Mouse (Mus musculus) ES-Bruce4 (cell line): ENCODE measurements at regions not wholly inside any gene's neighbourhood (a gene's known extent, or its start where the extent isn't known, plus 50 kb on each side); places are given as distances from the start of the nearest gene placed in this dataset.

ENCODE experiments used
- H3K27ac ChIP-seq: 2 replicates; pipeline ENCODE4 v1.5.1; 2012; ENCODE audit warnings: low read length, inconsistent platforms; ENCODE audit not compliant: insufficient read depth
- H3K27me3 ChIP-seq: 2 replicates; pipeline ENCODE4 v1.6.1; 2012; ENCODE audit warnings: mild to moderate bottlenecking, low read length, inconsistent platforms; ENCODE audit not compliant: control insufficient read depth, poor library complexity, insufficient read depth, severe bottlenecking
- H3K36me3 ChIP-seq: 2 replicates; pipeline ENCODE4 v1.6.1; 2012; ENCODE audit warnings: inconsistent platforms, mild to moderate bottlenecking, low read length, moderate library complexity; ENCODE audit not compliant: control insufficient read depth, poor library complexity, insufficient read depth, severe bottlenecking
- H3K4me1 ChIP-seq: one replicate; pipeline ENCODE4 v1.8.1; 2011; ENCODE audit warnings: low read length; ENCODE audit not compliant: control insufficient read depth, insufficient read depth
- H3K4me3 ChIP-seq: 2 replicates; pipeline ENCODE4 v1.5.1; 2011; ENCODE audit warnings: low read depth, mild to moderate bottlenecking, low read length
- H3K9ac ChIP-seq: 2 replicates; pipeline ENCODE4 v1.6.1; 2012; ENCODE audit warnings: low read depth, mild to moderate bottlenecking, inconsistent platforms; ENCODE audit not compliant: poor library complexity, severe bottlenecking
- H3K9me3 ChIP-seq: replicated peaks from 2 replicates; pipeline ENCODE4 v1.6.1; 2012; ENCODE audit warnings: mild to moderate bottlenecking, low read length, inconsistent platforms; ENCODE audit not compliant: control insufficient read depth, poor library complexity, insufficient read depth, severe bottlenecking
- CTCF ChIP-seq: IDR thresholded peaks from one replicate; pipeline ENCODE4 v1.8.1; 2011; ENCODE audit warnings: low read depth, low read length
- EP300 ChIP-seq: IDR thresholded peaks from 2 replicates; pipeline ENCODE4 v1.6.1; 2011; ENCODE audit warnings: low read depth, low read length; ENCODE audit not compliant: insufficient read depth
- POLR2A ChIP-seq: IDR thresholded peaks from one replicate; pipeline ENCODE4 v1.8.1; 2011; ENCODE audit warnings: low read length; ENCODE audit not compliant: insufficient read depth

DNA sequence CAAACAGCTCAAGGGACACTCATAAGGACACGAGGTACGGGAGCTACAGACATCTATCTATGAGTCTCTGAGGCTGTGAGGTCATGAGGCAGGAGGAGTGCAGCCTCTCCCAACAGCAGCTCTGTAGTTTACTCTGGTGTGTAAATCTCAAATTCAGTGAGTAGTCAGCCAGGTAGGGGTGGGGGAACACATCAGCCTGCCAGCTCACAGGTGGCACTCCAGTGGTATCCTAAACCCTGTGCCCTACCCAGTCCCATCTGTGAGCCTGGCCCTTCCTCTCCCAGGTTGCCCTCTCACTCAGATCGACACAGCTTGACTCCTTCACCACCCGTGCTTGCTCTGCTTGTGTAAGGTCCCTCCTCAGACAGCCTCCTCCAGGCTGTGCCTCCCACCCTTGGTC is 202.2 kb downstream of the Sipa1l2 start:
- H3K4me1 ChIP-seq, result peaks cover 7% of the 10 kb centered on the region
- no peak overlapping the region for H3K27ac ChIP-seq
- no peak overlapping the region for H3K4me3 ChIP-seq
- TF ChIP-seq EP300 (no peak), POLR2A (no peak), CTCF (no peak)
- no peak overlapping the region for H3K9ac ChIP-seq
- no peaks in the 10 kb centered on the region for H3K27me3 ChIP-seq
- no peaks in the 10 kb centered on the region for H3K36me3 ChIP-seq
- H3K9me3 ChIP-seq, result no peaks in the 10 kb centered on the region

DNA sequence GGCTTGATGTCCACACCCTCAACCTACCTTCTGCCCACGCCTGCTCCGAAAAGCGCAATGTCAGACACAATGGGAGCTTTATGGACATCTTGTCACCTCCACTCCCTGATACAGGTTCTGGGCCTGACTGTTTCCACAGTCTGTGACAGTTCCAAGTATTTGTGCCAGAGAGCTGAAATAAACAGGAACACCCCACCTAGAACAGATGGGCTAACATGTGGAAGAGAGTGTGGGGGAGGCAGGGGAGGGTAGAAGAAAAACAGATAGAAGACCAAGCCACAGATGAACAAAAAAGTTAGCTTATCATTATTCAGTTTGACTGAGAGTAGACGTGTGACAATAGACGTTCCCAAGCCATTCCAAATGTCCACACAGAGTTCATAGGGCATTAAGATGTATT is 204.6 kb downstream of the Sipa1l2 start:
- Histone ChIP-seq H3K27ac (no peak overlapping the region), H3K4me3 (no peak overlapping the region), H3K4me1 (peaks cover 5% of the 10 kb centered on the region), H3K36me3 (no peaks in the 10 kb centered on the region), H3K27me3 (no peaks in the 10 kb centered on the region), H3K9me3 (no peaks in the 10 kb centered on the region), H3K9ac (no peak overlapping the region)
- TF ChIP-seq CTCF, result no peak
- no peak for TF ChIP-seq EP300
- TF ChIP-seq POLR2A, result no peak

DNA sequence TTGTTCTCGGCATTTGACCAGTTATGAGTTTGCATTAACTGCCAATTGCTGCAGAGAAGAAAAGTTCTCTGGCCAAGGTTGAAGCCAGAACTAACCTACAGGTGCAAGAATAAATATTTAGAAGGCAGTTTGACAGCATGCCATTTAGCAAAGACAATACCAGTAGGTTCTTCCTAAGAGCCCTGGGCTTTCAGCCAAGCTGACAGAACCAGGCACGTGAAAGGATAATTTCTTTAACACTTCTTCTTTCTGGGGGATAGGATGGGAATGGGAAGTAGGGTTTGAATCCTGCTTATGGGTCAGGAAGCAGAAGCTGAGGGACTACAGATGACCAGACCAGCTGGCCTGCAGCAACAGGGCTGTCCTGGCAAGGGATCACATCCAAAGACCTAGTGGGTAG is 210.2 kb downstream of the Sipa1l2 start:
- Histone ChIP-seq H3K27me3 (no peaks in the 10 kb centered on the region), H3K4me3 (no peak overlapping the region), H3K9ac (no peak overlapping the region), H3K9me3 (no peaks in the 10 kb centered on the region), H3K36me3 (no peaks in the 10 kb centered on the region), H3K27ac (no peak overlapping the region), H3K4me1 (no peaks in the 10 kb centered on the region)
- no peak for TF ChIP-seq EP300
- TF ChIP-seq CTCF, result no peak
- no peak for TF ChIP-seq POLR2A

DNA sequence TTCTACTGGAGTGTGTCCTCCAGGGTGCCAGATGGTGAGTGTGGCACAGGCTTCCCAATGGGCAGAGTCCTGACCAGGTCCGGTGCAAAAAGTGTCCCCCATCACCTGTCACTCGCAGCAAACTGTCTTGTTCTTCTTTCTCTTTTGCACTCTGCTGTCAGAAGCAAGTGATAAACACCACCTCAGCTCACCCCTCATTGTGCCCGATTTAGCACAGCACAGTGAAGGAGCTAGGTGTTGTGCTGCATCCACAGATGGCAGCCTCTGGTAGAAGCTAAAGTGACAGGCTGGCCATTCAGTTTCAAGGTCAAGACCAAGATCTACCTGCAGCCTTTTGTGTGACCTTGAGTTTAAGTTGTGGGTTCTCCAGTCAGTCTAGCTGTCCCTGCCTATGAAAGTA is 211.8 kb downstream of the Sipa1l2 start:
- H3K27me3 ChIP-seq, result no peaks in the 10 kb centered on the region
- TF ChIP-seq CTCF (no peak), POLR2A (no peak), EP300 (no peak)
- H3K4me1 ChIP-seq, result no peaks in the 10 kb centered on the region
- no peaks in the 10 kb centered on the region for H3K36me3 ChIP-seq
- no peaks in the 10 kb centered on the region for H3K9me3 ChIP-seq
- no peak overlapping the region for H3K9ac ChIP-seq
- no peak overlapping the region for H3K27ac ChIP-seq
- no peak overlapping the region for H3K4me3 ChIP-seq

DNA sequence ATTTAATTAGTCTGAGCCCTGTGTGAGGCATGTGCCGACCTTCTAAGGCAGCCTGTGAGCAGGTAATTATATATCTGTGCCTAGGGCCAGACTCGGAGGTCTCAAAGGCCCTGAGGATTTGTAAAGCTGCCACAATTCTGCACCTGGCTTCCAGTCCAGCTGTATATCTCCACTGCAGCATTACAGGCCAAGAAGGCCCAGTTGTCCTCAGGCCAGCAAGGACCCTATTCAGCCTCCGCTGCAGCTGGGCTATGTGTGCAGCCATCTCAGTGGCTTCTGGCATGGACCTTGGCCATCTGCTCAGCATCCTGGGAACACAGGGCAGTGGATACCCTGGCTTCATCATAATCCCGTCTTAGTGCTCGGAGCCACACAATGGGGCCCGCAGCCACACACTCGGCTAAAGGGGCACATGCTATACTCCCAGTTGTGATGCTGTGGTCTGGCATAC is 214.5 kb downstream of the Sipa1l2 start:
- no peaks in the 10 kb centered on the region for H3K36me3 ChIP-seq
- H3K27ac ChIP-seq, result no peak overlapping the region
- no peak overlapping the region for H3K4me3 ChIP-seq
- no peak overlapping the region for H3K9ac ChIP-seq
- no peaks in the 10 kb centered on the region for H3K9me3 ChIP-seq
- TF ChIP-seq EP300 (no peak), CTCF (no peak), POLR2A (no peak)
- H3K27me3 ChIP-seq, result no peaks in the 10 kb centered on the region
- no peaks in the 10 kb centered on the region for H3K4me1 ChIP-seq

DNA sequence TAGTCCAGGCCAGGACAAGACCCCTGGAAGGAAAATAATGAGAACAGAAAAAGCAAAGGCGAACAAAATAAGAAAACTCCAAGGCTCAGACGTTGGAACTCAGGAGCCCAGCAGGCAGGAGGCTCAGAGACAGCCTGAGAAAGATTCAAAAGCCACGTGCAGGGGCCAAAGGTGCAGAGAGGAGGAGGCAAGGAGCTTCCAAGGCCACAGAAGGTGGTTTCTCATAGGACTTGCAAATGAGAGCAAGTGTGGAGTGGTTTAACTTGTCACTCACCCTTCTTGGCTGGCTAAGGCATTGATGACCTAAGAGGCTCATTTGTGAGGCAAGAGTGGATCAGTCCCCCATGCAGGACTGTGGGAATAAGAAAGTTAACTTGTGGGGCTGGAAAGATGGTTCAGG is 217.3 kb downstream of the Sipa1l2 start:
- Histone ChIP-seq H3K27ac (no peak overlapping the region), H3K4me1 (no peaks in the 10 kb centered on the region), H3K4me3 (no peak overlapping the region), H3K36me3 (no peaks in the 10 kb centered on the region), H3K27me3 (no peaks in the 10 kb centered on the region), H3K9ac (no peak overlapping the region), H3K9me3 (no peaks in the 10 kb centered on the region)
- TF ChIP-seq EP300 (no peak), POLR2A (no peak), CTCF (no peak)
